Mouse (Mus musculus): ENCODE measurements around the gene Pyroxd1. TPM values are rescaled to one million over a fixed set of nuclear protein-coding genes. Genes with fewer than 3 reads are reported as not detected.

The Pyroxd1 gene
- total and polyA plus RNA-seq, 2 experiments from 2014 or later = 18.7 to 20.2 TPM

- ATAC-seq (no peak), DNase-seq (no peak)
- Histone ChIP-seq H3K4me1 (ENCODE audit: insufficient read depth) (no peaks in the 10 kb centered on the region), H3K36me3 (ENCODE audit: insufficient read depth) (peaks cover 38% of the 10 kb centered on the region), H3K4me2 (ENCODE audit: low read depth) (no peak overlapping the region), H3K9ac (no peak overlapping the region), H3K9me3 (ENCODE audit: low read length) (no peaks in the 10 kb centered on the region), H3K4me3 (ENCODE audit: low read depth, low read length) (no peak overlapping the region), H3K27me3 (ENCODE audit: insufficient read depth, low read length) (no peaks in the 10 kb centered on the region), H3K27ac (ENCODE audit: low read depth, low read length) (no peak overlapping the region)
- TF ChIP-seq CTCF (IDR thresholded peaks at IDR 0.05; ENCODE audit: low read depth) = no peak
- 58% methylated on average over 1 of the region's 1 CpGs for WGBS
These were observed 31.6 kb downstream of the Pyroxd1 start for GRCm38 (mm10) chr6:142377081-142377480.

GRCm38 (mm10) chr6:142378576-142379330 lies 33.3 kb downstream of the Pyroxd1 start:
- WGBS = 93% methylated on average over 8 of the region's 8 CpGs
- DNase-seq = no peak
- H3K4me2 ChIP-seq (ENCODE audit: low read depth) = no peak overlapping the region
- H3K27me3 ChIP-seq (ENCODE audit: insufficient read depth, low read length) = no peaks in the 10 kb centered on the region
- no peak overlapping the region for H3K4me3 ChIP-seq (ENCODE audit: low read depth, low read length)
- H3K36me3 ChIP-seq (ENCODE audit: insufficient read depth) = peaks cover 33% of the 10 kb centered on the region
- no peak for ATAC-seq
- H3K4me1 ChIP-seq (ENCODE audit: insufficient read depth) = no peaks in the 10 kb centered on the region
- TF ChIP-seq CTCF (IDR thresholded peaks at IDR 0.05; ENCODE audit: low read depth) = no peak
- no peaks in the 10 kb centered on the region for H3K9me3 ChIP-seq (ENCODE audit: low read length)
- H3K9ac ChIP-seq = no peak overlapping the region
- no peak overlapping the region for H3K27ac ChIP-seq (ENCODE audit: low read depth, low read length)

GRCm38 (mm10) chr6:142379961-142380360 lies 34.5 kb downstream of the Pyroxd1 start:
- 82% methylated on average over 6 of the region's 6 CpGs for whole genome bisulfite sequencing
- Histone ChIP-seq H3K4me3 (ENCODE audit: low read depth, low read length) (no peak overlapping the region), H3K27me3 (ENCODE audit: insufficient read depth, low read length) (no peaks in the 10 kb centered on the region), H3K4me1 (ENCODE audit: insufficient read depth) (no peaks in the 10 kb centered on the region), H3K36me3 (ENCODE audit: insufficient read depth) (peaks cover 21% of the 10 kb centered on the region), H3K4me2 (ENCODE audit: low read depth) (no peak overlapping the region), H3K9ac (no peak overlapping the region), H3K27ac (ENCODE audit: low read depth, low read length) (no peak overlapping the region), H3K9me3 (ENCODE audit: low read length) (no peaks in the 10 kb centered on the region)
- ATAC-seq (no peak), DNase-seq (no peak)
- TF ChIP-seq CTCF (IDR thresholded peaks at IDR 0.05; ENCODE audit: low read depth) = no peak

GRCm38 (mm10) chr6:142381615-142382014 lies 36.2 kb downstream of the Pyroxd1 start:
- H3K27ac ChIP-seq (ENCODE audit: low read depth, low read length) = no peak overlapping the region
- no peak for TF ChIP-seq CTCF (IDR thresholded peaks at IDR 0.05; ENCODE audit: low read depth)
- H3K9ac ChIP-seq = no peak overlapping the region
- no peak overlapping the region for H3K4me3 ChIP-seq (ENCODE audit: low read depth, low read length)
- H3K27me3 ChIP-seq (ENCODE audit: insufficient read depth, low read length) = no peaks in the 10 kb centered on the region
- H3K9me3 ChIP-seq (ENCODE audit: low read length) = no peaks in the 10 kb centered on the region
- no peak overlapping the region for H3K4me2 ChIP-seq (ENCODE audit: low read depth)
- ATAC-seq = no peak
- 0 out of 2 replicates have a peak, but pooled peaks cover 4% of the 10 kb centered on the region for H3K4me1 ChIP-seq (ENCODE audit: insufficient read depth)
- H3K36me3 ChIP-seq (ENCODE audit: insufficient read depth) = peaks cover 6% of the 10 kb centered on the region
- 94% methylated on average over 7 of the region's 7 CpGs for WGBS
- no peak for DNase-seq

GRCm38 (mm10) chr6:142384521-142384920 lies 39.1 kb downstream of the Pyroxd1 start:
- Histone ChIP-seq H3K27ac (ENCODE audit: low read depth, low read length) (no peak overlapping the region), H3K36me3 (ENCODE audit: insufficient read depth) (no peaks in the 10 kb centered on the region), H3K4me3 (ENCODE audit: low read depth, low read length) (no peak overlapping the region), H3K9me3 (ENCODE audit: low read length) (no peaks in the 10 kb centered on the region), H3K4me2 (ENCODE audit: low read depth) (no peak overlapping the region), H3K9ac (no peak overlapping the region), H3K27me3 (ENCODE audit: insufficient read depth, low read length) (no peaks in the 10 kb centered on the region), H3K4me1 (ENCODE audit: insufficient read depth) (0 out of 2 replicates have a peak, but pooled peaks cover 12% of the 10 kb centered on the region)
- DNase-seq (no peak), ATAC-seq (no peak)
- 92% methylated on average over 9 of the region's 9 CpGs for WGBS
- no peak for TF ChIP-seq CTCF (IDR thresholded peaks at IDR 0.05; ENCODE audit: low read depth)

- ATAC-seq = peak; percentile 73; the same call in 1 of the 2 replicates
These were observed 41.0 kb downstream of the Pyroxd1 start for GRCm38 (mm10) chr6:142386285-142387010.

More at GRCm38 (mm10) chr6:142386285-142387010, 41.0 kb downstream of the Pyroxd1 start:
- Histone ChIP-seq H3K36me3 (ENCODE audit: insufficient read depth) (no peaks in the 10 kb centered on the region), H3K4me3 (ENCODE audit: low read depth, low read length) (peak overlapping the region; percentile 96), H3K27ac (ENCODE audit: low read depth, low read length) (peak overlapping the region; percentile 5; the same call in 1 of the 2 replicates), H3K9me3 (ENCODE audit: low read length) (no peaks in the 10 kb centered on the region), H3K27me3 (ENCODE audit: insufficient read depth, low read length) (no peaks in the 10 kb centered on the region), H3K4me2 (ENCODE audit: low read depth) (peak overlapping the region; percentile 81), H3K9ac (peak overlapping the region; percentile 70), H3K4me1 (ENCODE audit: insufficient read depth) (0 out of 2 replicates have a peak, but pooled peaks cover 12% of the 10 kb centered on the region)
- WGBS = 6% methylated on average over 31 of the region's 31 CpGs
- TF ChIP-seq CTCF (IDR thresholded peaks at IDR 0.05; ENCODE audit: low read depth) = no peak
- DNase-seq = no peak

Data from forebrain, postnatal 0 days (tissue).